In genomic region chr5:93255759-93256265, GRCm38 (mm10) we compare ENCODE assay signal across 13 mouse cellular contexts. TPM values are rescaled to one million over a fixed set of nuclear protein-coding genes. Genes with fewer than 3 reads are reported as not detected.
"Had no signal": no experiment of that assay in that cellular context is flagged by ENCODE, and none has a peak within 500 bp of the region (broad histone marks: within the 10 kb centered on the region; RNA-seq: fewer than 3 reads in every experiment).

No protein-coding gene starts in this region.

- DNase-seq: kidney, postnatal 25 days; layer of hippocampus, adult 9-11 months; liver; lung, adult 18-20 months; lung, postnatal 10 days; lung, postnatal 36 days; retina, postnatal 1 day; right cerebral cortex, postnatal 25 days; spleen, adult 18-20 months; thymus, postnatal 4 days had no signal

- ATAC-seq: liver, embryonic 12.5 days; midbrain, embryonic 15.5 days had no signal

RNA-seq across cellular contexts. Expression of gene 2010109A12Rik, which starts 49.5 kb away (rescaled TPM):
- polyA plus RNA-seq: large intestine, adult 2 months had no signal
